Mouse (Mus musculus): Measurements from ENCODE around the gene Gas2. TPM values are rescaled to one million over a fixed set of nuclear protein-coding genes. Genes with fewer than 3 reads are reported as not detected.

Gas2 gene
- polyA plus RNA-seq, 1 experiment from 2014 or later, result 20.8 TPM

- no peaks in the 10 kb centered on the region for H3K9me3 ChIP-seq
- WGBS, result 72% methylated on average over 6 of the region's 6 CpGs
- H3K36me3 ChIP-seq, result no peaks in the 10 kb centered on the region
- H3K27ac ChIP-seq, result no peak overlapping the region
- DNase-seq (ENCODE audit: low spot score), result no peak
- H3K27me3 ChIP-seq (ENCODE audit: insufficient read depth, poor library complexity, severe bottlenecking), result no peaks in the 10 kb centered on the region
- H3K4me1 ChIP-seq (replicated peaks), result 0 out of 2 replicates have a peak, but pooled peaks cover 3% of the 10 kb centered on the region
- no peak overlapping the region for H3K4me3 ChIP-seq
Measured at GRCm38 (mm10) chr7:51986909-51987308, 125.1 kb downstream of the Gas2 start.

GRCm38 (mm10) chr7:51991020-51991419 lies 129.2 kb downstream of the Gas2 start:
- WGBS, result 85% methylated on average over 3 of the region's 3 CpGs
- Histone ChIP-seq H3K4me1 (replicated peaks) (0 out of 2 replicates have a peak, but pooled peaks cover 3% of the 10 kb centered on the region), H3K27me3 (ENCODE audit: insufficient read depth, poor library complexity, severe bottlenecking) (no peaks in the 10 kb centered on the region), H3K9me3 (no peaks in the 10 kb centered on the region), H3K4me3 (no peak overlapping the region), H3K27ac (no peak overlapping the region), H3K36me3 (no peaks in the 10 kb centered on the region)
- DNase-seq (ENCODE audit: low spot score), result no peak

- Histone ChIP-seq H3K36me3 (no peaks in the 10 kb centered on the region), H3K27ac (peak within 1 kb of the TSS; percentile 83), H3K27me3 (ENCODE audit: insufficient read depth, poor library complexity, severe bottlenecking) (peaks cover 18% of the 10 kb centered on the region; the same call in 1 of the 2 replicates), H3K4me3 (peak within 1 kb of the TSS; percentile 73), H3K4me1 (replicated peaks) (peaks cover 9% of the 10 kb centered on the region; the same call in 1 of the 2 replicates), H3K9me3 (no peaks in the 10 kb centered on the region)
- under 1% methylated on average over 45 of the region's 47 CpGs for WGBS
- peak; percentile 91 for DNase-seq (ENCODE audit: low spot score)
Measured at GRCm38 (mm10) chr7:52005511-52006295, 143.9 kb downstream of the Gas2 start, which contains the start of gene Svip. TSS of gene Svip (minus strand) at chr7:52006018.

- peak overlapping the region; percentile 83 for H3K27ac ChIP-seq
- H3K4me1 ChIP-seq (replicated peaks), result peaks cover 9% of the 10 kb centered on the region; the same call in 1 of the 2 replicates
- no peaks in the 10 kb centered on the region for H3K9me3 ChIP-seq
- H3K36me3 ChIP-seq, result no peaks in the 10 kb centered on the region
- no peak for DNase-seq (ENCODE audit: low spot score)
- peaks cover 18% of the 10 kb centered on the region; the same call in 1 of the 2 replicates for H3K27me3 ChIP-seq (ENCODE audit: insufficient read depth, poor library complexity, severe bottlenecking)
- peak overlapping the region; percentile 73 for H3K4me3 ChIP-seq
- 2% methylated on average over 9 of the region's 9 CpGs for WGBS
Measured at GRCm38 (mm10) chr7:52006296-52006630, 144.4 kb downstream of the Gas2 start.

- H3K36me3 ChIP-seq, result no peaks in the 10 kb centered on the region
- WGBS, result 89% methylated on average over 2 of the region's 2 CpGs
Measured at GRCm38 (mm10) chr7:52007138-52007537, 145.3 kb downstream of the Gas2 start.

GRCm38 (mm10) chr7:52013457-52013856 lies 151.6 kb downstream of the Gas2 start:
- no peak for DNase-seq (ENCODE audit: low spot score)
- H3K27me3 ChIP-seq (ENCODE audit: insufficient read depth, poor library complexity, severe bottlenecking), result no peaks in the 10 kb centered on the region
- 81% methylated on average over 7 of the region's 7 CpGs for WGBS
- H3K36me3 ChIP-seq, result no peaks in the 10 kb centered on the region
- H3K27ac ChIP-seq, result no peak overlapping the region
- H3K9me3 ChIP-seq, result no peaks in the 10 kb centered on the region
- no peak overlapping the region for H3K4me3 ChIP-seq
- no peaks in the 10 kb centered on the region for H3K4me1 ChIP-seq (replicated peaks)

More at GRCm38 (mm10) chr7:52007138-52007537, 145.3 kb downstream of the Gas2 start:
- H3K4me1 ChIP-seq (replicated peaks), result peaks cover 9% of the 10 kb centered on the region; the same call in 1 of the 2 replicates
- no peak overlapping the region for H3K27ac ChIP-seq
- no peaks in the 10 kb centered on the region for H3K9me3 ChIP-seq
- peaks cover 18% of the 10 kb centered on the region; the same call in 1 of the 2 replicates for H3K27me3 ChIP-seq (ENCODE audit: insufficient read depth, poor library complexity, severe bottlenecking)
- no peak for DNase-seq (ENCODE audit: low spot score)
- H3K4me3 ChIP-seq, result no peak overlapping the region

- Histone ChIP-seq H3K36me3 (no peaks in the 10 kb centered on the region), H3K4me1 (replicated peaks) (no peaks in the 10 kb centered on the region), H3K27ac (no peak overlapping the region), H3K27me3 (ENCODE audit: insufficient read depth, poor library complexity, severe bottlenecking) (no peaks in the 10 kb centered on the region), H3K9me3 (no peaks in the 10 kb centered on the region), H3K4me3 (no peak overlapping the region)
- 85% methylated on average over 1 of the region's 1 CpGs for WGBS
- no peak for DNase-seq (ENCODE audit: low spot score)
Measured at GRCm38 (mm10) chr7:52015180-52015579, 153.4 kb downstream of the Gas2 start.

- Histone ChIP-seq H3K27me3 (ENCODE audit: insufficient read depth, poor library complexity, severe bottlenecking) (no peaks in the 10 kb centered on the region), H3K27ac (no peak within 1 kb of the TSS), H3K36me3 (no peaks in the 10 kb centered on the region), H3K4me1 (replicated peaks) (no peaks in the 10 kb centered on the region), H3K4me3 (no peak within 1 kb of the TSS), H3K9me3 (no peaks in the 10 kb centered on the region)
- DNase-seq (ENCODE audit: low spot score), result no peak
- WGBS, result 86% methylated on average over 3 of the region's 3 CpGs
Measured at GRCm38 (mm10) chr7:52015628-52016027, 153.8 kb downstream of the Gas2 start, which contains the start of gene 1700015G11Rik. TSS of gene 1700015G11Rik (minus strand) at chr7:52015728.

GRCm38 (mm10) chr7:52022039-52022438 lies 160.2 kb downstream of the Gas2 start:
- H3K27ac ChIP-seq, result no peak overlapping the region
- 88% methylated on average over 4 of the region's 4 CpGs for WGBS

GRCm38 (mm10) chr7:52024050-52024626 lies 162.3 kb downstream of the Gas2 start:
- no peak overlapping the region for H3K4me3 ChIP-seq
- DNase-seq (ENCODE audit: low spot score), result no peak
- no peak overlapping the region for H3K27ac ChIP-seq
- H3K36me3 ChIP-seq, result no peaks in the 10 kb centered on the region
- WGBS, result 93% methylated on average over 5 of the region's 5 CpGs
- H3K9me3 ChIP-seq, result no peaks in the 10 kb centered on the region
- H3K27me3 ChIP-seq (ENCODE audit: insufficient read depth, poor library complexity, severe bottlenecking), result no peaks in the 10 kb centered on the region
- no peaks in the 10 kb centered on the region for H3K4me1 ChIP-seq (replicated peaks)

More at GRCm38 (mm10) chr7:52022039-52022438, 160.2 kb downstream of the Gas2 start:
- H3K36me3 ChIP-seq, result no peaks in the 10 kb centered on the region
- H3K27me3 ChIP-seq (ENCODE audit: insufficient read depth, poor library complexity, severe bottlenecking), result no peaks in the 10 kb centered on the region
- no peak overlapping the region for H3K4me3 ChIP-seq
- no peaks in the 10 kb centered on the region for H3K4me1 ChIP-seq (replicated peaks)
- no peak for DNase-seq (ENCODE audit: low spot score)
- no peaks in the 10 kb centered on the region for H3K9me3 ChIP-seq

- Histone ChIP-seq H3K36me3 (no peaks in the 10 kb centered on the region), H3K27me3 (ENCODE audit: insufficient read depth, poor library complexity, severe bottlenecking) (no peaks in the 10 kb centered on the region), H3K9me3 (no peaks in the 10 kb centered on the region), H3K4me1 (replicated peaks) (no peaks in the 10 kb centered on the region), H3K27ac (no peak overlapping the region), H3K4me3 (no peak overlapping the region)
- peak; percentile 12 for DNase-seq (ENCODE audit: low spot score)
- WGBS, result 55% methylated on average over 8 of the region's 8 CpGs
Measured at GRCm38 (mm10) chr7:52037600-52038582, 176.1 kb downstream of the Gas2 start.

All from hindbrain, embryonic 10.5 days (tissue).